Mouse (Mus musculus) heart, adult 2 months (tissue): ENCODE results near the gene Mttp.

Source experiments
- CTCF ChIP-seq: fragments of 200-600 bp; IDR thresholded peaks from 2 replicates; pipeline ENCODE4 v1.8.1; 2022; ENCODE audit warnings: antibody characterized with exemption, mild to moderate bottlenecking, moderate library complexity
- POLR2A ChIP-seq: fragments of 200-500 bp; IDR thresholded peaks from 2 replicates; pipeline ENCODE4 v1.6.1; 2011; ENCODE audit warnings: mild to moderate bottlenecking, low read depth, low read length, control low read depth; ENCODE audit not compliant: insufficient read depth

- no peak for TF ChIP-seq CTCF
- TF ChIP-seq POLR2A = no peak
Measured at GRCm38 (mm10) chr3:138121461-138121860, 23.3 kb downstream of the Mttp start.
